Mouse (Mus musculus): ENCODE results near the gene Tnfrsf1b. TPM values are rescaled to one million over a fixed set of nuclear protein-coding genes. Genes with fewer than 3 reads are reported as not detected.
A peak's percentile ranks its signal among the peaks of the same experiment; 100 is the strongest.

Gene Tnfrsf1b
- polyA plus RNA-seq, 1 experiment = 39.5 TPM

GRCm38 (mm10) chr4:145242719-145243350 lies 3.8 kb downstream of the Tnfrsf1b start:
- DNase-seq = no peak
- TF ChIP-seq POLR2A (IDR thresholded peaks at IDR 0.05; ENCODE audit: borderline replicate concordance, extremely low read depth, low read depth, low read length) (no peak), CTCF (IDR thresholded peaks at IDR 0.05; ENCODE audit: insufficient read depth, low read length) (no peak)
- 38% methylated on average over 1 of the region's 1 CpGs for WGBS
- Histone ChIP-seq H3K4me3 (replicated peaks; ENCODE audit: extremely low read depth, low read depth, low read length) (no peak overlapping the region), H3K4me1 (ENCODE audit: control insufficient read depth, insufficient read depth, low read length) (peaks cover 18% of the 10 kb centered on the region; the same call in 1 of the 2 replicates)

DNA sequence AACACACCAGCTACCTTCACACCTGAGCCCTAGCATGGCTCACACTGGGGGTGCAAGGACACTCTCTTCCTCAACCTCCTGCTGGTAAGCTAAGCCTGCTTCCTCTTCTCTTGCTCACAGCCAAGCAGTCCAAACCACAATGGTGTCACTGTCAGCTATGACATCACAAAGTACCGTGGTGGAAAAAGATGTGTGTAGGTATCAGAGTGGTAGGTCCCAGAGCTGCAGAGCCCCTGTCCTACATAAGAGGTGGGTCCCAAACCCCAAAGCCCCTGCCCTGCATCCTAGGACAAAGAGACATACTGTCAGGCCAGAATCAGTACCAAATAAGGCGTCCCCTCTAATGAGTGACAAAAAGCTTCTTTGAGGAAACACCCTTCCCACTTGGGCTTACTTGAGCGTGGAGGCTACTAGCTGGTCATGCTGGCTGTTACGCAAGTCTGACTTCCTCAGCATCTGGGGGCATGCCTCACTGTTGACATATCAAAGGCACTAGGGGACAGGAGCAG lies 5.9 kb downstream of the Tnfrsf1b start:
- peak; percentile 32 for DNase-seq
- H3K4me3 ChIP-seq (replicated peaks; ENCODE audit: extremely low read depth, low read depth, low read length) = no peak overlapping the region
- TF ChIP-seq CTCF (IDR thresholded peaks at IDR 0.05; ENCODE audit: insufficient read depth, low read length) (no peak), POLR2A (IDR thresholded peaks at IDR 0.05; ENCODE audit: borderline replicate concordance, extremely low read depth, low read depth, low read length) (no peak)
- WGBS = 58% methylated on average over 4 of the region's 4 CpGs
- peaks cover 18% of the 10 kb centered on the region; the same call in 1 of the 2 replicates for H3K4me1 ChIP-seq (ENCODE audit: control insufficient read depth, insufficient read depth, low read length)

GRCm38 (mm10) chr4:145239049-145239830 lies 7.4 kb downstream of the Tnfrsf1b start:
- TF ChIP-seq CTCF (IDR thresholded peaks at IDR 0.05; ENCODE audit: insufficient read depth, low read length) (no peak), POLR2A (IDR thresholded peaks at IDR 0.05; ENCODE audit: borderline replicate concordance, extremely low read depth, low read depth, low read length) (no peak)
- peaks cover 13% of the 10 kb centered on the region; the same call in 1 of the 2 replicates for H3K4me1 ChIP-seq (ENCODE audit: control insufficient read depth, insufficient read depth, low read length)
- WGBS = 14% methylated on average over 4 of the region's 4 CpGs
- no peak overlapping the region for H3K4me3 ChIP-seq (replicated peaks; ENCODE audit: extremely low read depth, low read depth, low read length)
- peak; percentile 34 for DNase-seq

GRCm38 (mm10) chr4:145236027-145236426 lies 10.6 kb downstream of the Tnfrsf1b start:
- TF ChIP-seq CTCF (IDR thresholded peaks at IDR 0.05; ENCODE audit: insufficient read depth, low read length) (no peak), POLR2A (IDR thresholded peaks at IDR 0.05; ENCODE audit: borderline replicate concordance, extremely low read depth, low read depth, low read length) (no peak)
- peaks cover 11% of the 10 kb centered on the region; the same call in 1 of the 2 replicates for H3K4me1 ChIP-seq (ENCODE audit: control insufficient read depth, insufficient read depth, low read length)
- WGBS = 79% methylated on average over 7 of the region's 7 CpGs
- DNase-seq = no peak
- no peak overlapping the region for H3K4me3 ChIP-seq (replicated peaks; ENCODE audit: extremely low read depth, low read depth, low read length)

- Histone ChIP-seq H3K4me3 (replicated peaks; ENCODE audit: extremely low read depth, low read depth, low read length) (no peak overlapping the region), H3K4me1 (ENCODE audit: control insufficient read depth, insufficient read depth, low read length) (peaks cover 14% of the 10 kb centered on the region)
- 38% methylated on average over 3 of the region's 3 CpGs for WGBS
- no peak for DNase-seq
- no peak for TF ChIP-seq CTCF (IDR thresholded peaks at IDR 0.05; ENCODE audit: insufficient read depth, low read length)
- TF ChIP-seq POLR2A (IDR thresholded peaks at IDR 0.05; ENCODE audit: borderline replicate concordance, extremely low read depth, low read depth, low read length) = no peak
These were observed 13.0 kb downstream of the Tnfrsf1b start for GRCm38 (mm10) chr4:145233487-145234228.

GRCm38 (mm10) chr4:145231732-145232131 lies 14.9 kb downstream of the Tnfrsf1b start:
- Histone ChIP-seq H3K4me3 (replicated peaks; ENCODE audit: extremely low read depth, low read depth, low read length) (no peak overlapping the region), H3K4me1 (ENCODE audit: control insufficient read depth, insufficient read depth, low read length) (peaks cover 14% of the 10 kb centered on the region)
- DNase-seq = no peak
- no peak for TF ChIP-seq POLR2A (IDR thresholded peaks at IDR 0.05; ENCODE audit: borderline replicate concordance, extremely low read depth, low read depth, low read length)
- 93% methylated on average over 5 of the region's 5 CpGs for WGBS

GRCm38 (mm10) chr4:145230647-145231046 lies 16.0 kb downstream of the Tnfrsf1b start:
- H3K4me1 ChIP-seq (ENCODE audit: control insufficient read depth, insufficient read depth, low read length) = peaks cover 14% of the 10 kb centered on the region
- DNase-seq = no peak
- WGBS = 85% methylated on average over 2 of the region's 2 CpGs
- no peak overlapping the region for H3K4me3 ChIP-seq (replicated peaks; ENCODE audit: extremely low read depth, low read depth, low read length)
- TF ChIP-seq CTCF (IDR thresholded peaks at IDR 0.05; ENCODE audit: insufficient read depth, low read length) (no peak), POLR2A (IDR thresholded peaks at IDR 0.05; ENCODE audit: borderline replicate concordance, extremely low read depth, low read depth, low read length) (no peak)

DNA sequence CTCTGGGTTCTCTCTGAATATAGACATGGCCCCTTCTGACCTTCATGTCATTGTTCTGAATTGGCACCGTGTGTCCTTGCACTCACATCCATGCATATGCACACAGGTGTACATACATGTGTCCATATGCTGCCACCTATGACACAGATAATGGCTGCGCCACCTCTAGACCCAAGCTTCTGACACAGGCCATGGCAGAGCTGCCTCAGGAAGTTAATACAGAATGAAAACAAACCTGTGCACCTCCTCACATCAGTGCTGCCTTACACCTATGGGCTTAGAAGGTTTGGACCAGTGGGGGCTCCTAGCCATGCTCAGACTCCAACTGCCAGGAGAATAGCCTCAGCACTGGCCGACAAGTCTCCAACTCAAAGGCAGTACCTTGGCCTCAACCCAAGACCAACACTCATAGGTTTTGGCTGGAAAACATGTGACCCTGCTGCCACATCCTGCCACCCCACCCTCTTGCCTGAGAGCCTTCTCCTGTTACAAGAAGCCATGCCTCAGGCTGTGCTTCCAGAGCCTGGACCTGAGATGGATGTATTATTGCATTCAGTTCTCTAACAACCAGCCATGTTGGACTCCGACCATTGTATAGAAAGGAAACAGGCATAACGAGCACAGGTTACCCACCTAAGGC lies 17.0 kb downstream of the Tnfrsf1b start:
- peaks cover 14% of the 10 kb centered on the region for H3K4me1 ChIP-seq (ENCODE audit: control insufficient read depth, insufficient read depth, low read length)
- no peak for TF ChIP-seq POLR2A (IDR thresholded peaks at IDR 0.05; ENCODE audit: borderline replicate concordance, extremely low read depth, low read depth, low read length)
- TF ChIP-seq CTCF (IDR thresholded peaks at IDR 0.05; ENCODE audit: insufficient read depth, low read length) = no peak
- 71% methylated on average over 5 of the region's 5 CpGs for WGBS
- H3K4me3 ChIP-seq (replicated peaks; ENCODE audit: extremely low read depth, low read depth, low read length) = no peak overlapping the region
- peak; percentile 33 for DNase-seq

DNA sequence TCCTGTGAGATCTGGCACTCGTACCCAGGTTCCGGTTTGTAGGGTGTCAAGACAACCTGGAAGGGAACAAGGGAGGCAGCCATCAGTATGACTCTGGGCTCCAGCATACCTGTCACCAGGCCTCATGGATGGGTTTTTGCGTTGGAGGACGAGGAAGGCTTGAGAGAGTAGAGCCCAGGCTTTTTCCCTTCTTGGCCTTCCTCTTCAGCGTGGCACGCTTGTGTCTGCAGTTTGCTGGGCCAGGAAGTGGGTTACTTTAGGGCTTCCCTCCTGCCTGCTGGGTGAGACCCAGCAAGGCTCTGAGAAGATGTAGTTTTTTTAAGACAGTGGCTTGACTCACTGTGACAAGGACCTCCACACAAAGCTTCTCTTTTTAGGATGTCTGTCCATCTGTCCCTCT lies 17.6 kb downstream of the Tnfrsf1b start:
- Histone ChIP-seq H3K4me1 (ENCODE audit: control insufficient read depth, insufficient read depth, low read length) (peaks cover 14% of the 10 kb centered on the region), H3K4me3 (replicated peaks; ENCODE audit: extremely low read depth, low read depth, low read length) (no peak overlapping the region)
- DNase-seq = no peak
- TF ChIP-seq POLR2A (IDR thresholded peaks at IDR 0.05; ENCODE audit: borderline replicate concordance, extremely low read depth, low read depth, low read length) (no peak), CTCF (IDR thresholded peaks at IDR 0.05; ENCODE audit: insufficient read depth, low read length) (no peak)
- WGBS = 82% methylated on average over 6 of the region's 6 CpGs

All from lung, adult 2 months (tissue).